Mouse (Mus musculus) embryonic facial prominence, embryonic 13.5 days (tissue): ENCODE data around the gene Gm28102. TPM values are rescaled to one million over a fixed set of nuclear protein-coding genes. Genes with fewer than 3 reads are reported as not detected.
"Not testable (repeated sequence)": the region's sequence is repeated elsewhere in the genome, so short reads cannot be mapped to it uniquely, and the experiment has no call there.

Experiments used
- ATAC-seq: fragments of 200-750 bp; cut with Nextera tagmentation; 2 replicates; pipeline ENCODE4 v1.8.0; 2017; ENCODE audit warnings: low read depth; ENCODE audit not compliant: insufficient number of reproducible peaks, insufficient read depth, low FRiP score, low TSS enrichment
- H3K27ac ChIP-seq: fragments of 300-500 bp; sonication (generic); 2 replicates; pipeline ENCODE4 v1.5.1; 2015; ENCODE audit warnings: moderate library complexity, mild to moderate bottlenecking, inconsistent platforms
- H3K27me3 ChIP-seq: fragments of 300-500 bp; sonication (generic); 2 replicates; pipeline ENCODE4 v1.6.1; 2015; ENCODE audit warnings: mild to moderate bottlenecking, inconsistent platforms
- H3K36me3 ChIP-seq: fragments of 300-500 bp; sonication (generic); 2 replicates; pipeline ENCODE4 v1.6.1; 2015; ENCODE audit warnings: mild to moderate bottlenecking, inconsistent platforms
- H3K4me1 ChIP-seq: fragments of 300-500 bp; sonication (generic); 2 replicates; pipeline ENCODE4 v1.6.1; 2015; ENCODE audit warnings: inconsistent platforms
- H3K4me2 ChIP-seq: fragments of 300-500 bp; sonication (generic); 2 replicates; pipeline ENCODE4 v1.6.1; 2015; ENCODE audit warnings: moderate library complexity, mild to moderate bottlenecking, inconsistent platforms
- H3K4me3 ChIP-seq: fragments of 300-500 bp; sonication (generic); 2 replicates; pipeline ENCODE4 v1.5.1; 2015; ENCODE audit warnings: mild to moderate bottlenecking, inconsistent platforms
- H3K9ac ChIP-seq: fragments of 300-500 bp; sonication (generic); 2 replicates; pipeline ENCODE4 v1.6.1; 2015; ENCODE audit warnings: mild to moderate bottlenecking, inconsistent platforms
- H3K9me3 ChIP-seq: fragments of 300-500 bp; sonication (generic); 2 replicates; pipeline ENCODE4 v1.6.1; 2016; ENCODE audit warnings: inconsistent platforms
- WGBS: fragments of 180-500 bp; shearing (Covaris S2); methylation state at CpG from one replicate; pipeline ENCODE4 v1.1.7; 2015; ENCODE audit warnings: mixed read lengths; 5-methylcytosine and 5-hydroxymethylcytosine counted together
- polyA plus RNA-seq: library from polyadenylated mRNA; unstranded; fragments of >200 nt; fragmentation: Nextera tagmentation; extraction: Ambion mirVana; gene quantifications from 2 replicates; pipeline ENCODE4 v1.2.1, GENCODE M21; 2015

Gm28102 gene
- not detected in 2 replicates for polyA plus RNA-seq

- H3K27me3 ChIP-seq, result not testable (repeated sequence)
Observed at GRCm38 (mm10) chrY:88053015-88053414, at the start of gene Gm28102. Gm28102 (plus strand) TSS chrY:88053315.

More at GRCm38 (mm10) chrY:88053015-88053414, at the start of gene Gm28102:
- not testable (repeated sequence) for H3K9ac ChIP-seq, H3K4me1 ChIP-seq, H3K9me3 ChIP-seq, H3K4me3 ChIP-seq, H3K36me3 ChIP-seq, H3K4me2 ChIP-seq, ATAC-seq, H3K27ac ChIP-seq
- WGBS, result no CpG with 5 or more reads among the region's 7 CpGs
